Mouse (Mus musculus) liver, embryonic 12.5 days (tissue): ENCODE data around the gene Pitpna. TPM values are rescaled to one million over a fixed set of nuclear protein-coding genes. Genes with fewer than 3 reads are reported as not detected.
A peak's percentile ranks its signal among the peaks of the same experiment; 100 is the strongest.

Source experiments
- ATAC-seq: fragments of 200-750 bp; cut with Nextera tagmentation; 2 replicates; pipeline ENCODE4 v1.8.0; 2017; ENCODE audit warnings: moderate number of reproducible peaks, mild to moderate bottlenecking, moderate library complexity
- H3K27ac ChIP-seq: fragments of 300-500 bp; sonication (generic); 2 replicates; pipeline ENCODE4 v1.5.1; 2016; ENCODE audit warnings: mild to moderate bottlenecking
- H3K27me3 ChIP-seq: fragments of 300-500 bp; sonication (generic); replicated peaks from 2 replicates; pipeline ENCODE4 v1.6.1; 2016; ENCODE audit warnings: mild to moderate bottlenecking, moderate library complexity
- H3K36me3 ChIP-seq: fragments of 300-500 bp; sonication (generic); 2 replicates; pipeline ENCODE4 v1.6.1; 2016; ENCODE audit warnings: mild to moderate bottlenecking, moderate library complexity
- H3K4me1 ChIP-seq: fragments of 300-500 bp; sonication (generic); 2 replicates; pipeline ENCODE4 v1.6.1; 2016
- H3K4me2 ChIP-seq: fragments of 300-500 bp; sonication (generic); 2 replicates; pipeline ENCODE4 v1.6.1; 2016; ENCODE audit warnings: mild to moderate bottlenecking, moderate library complexity
- H3K4me3 ChIP-seq: fragments of 300-500 bp; sonication (generic); 2 replicates; pipeline ENCODE4 v1.5.1; 2016; ENCODE audit warnings: mild to moderate bottlenecking, moderate library complexity
- H3K9ac ChIP-seq: fragments of 300-500 bp; sonication (generic); 2 replicates; pipeline ENCODE4 v1.6.1; 2016; ENCODE audit warnings: mild to moderate bottlenecking, moderate library complexity
- H3K9me3 ChIP-seq: fragments of 300-500 bp; sonication (generic); replicated peaks from 2 replicates; pipeline ENCODE4 v1.6.1; 2016; ENCODE audit warnings: mild to moderate bottlenecking, moderate library complexity
- WGBS: fragments of 180-500 bp; shearing (Covaris S2); methylation state at CpG from one replicate; pipeline ENCODE4 v1.1.7; 2016; ENCODE audit not compliant: insufficient replicate concordance; 5-methylcytosine and 5-hydroxymethylcytosine counted together
- polyA plus RNA-seq: library from polyadenylated mRNA; unstranded; fragments of >200 nt; fragmentation: Nextera tagmentation; extraction: Ambion mirVana; gene quantifications from 2 replicates; pipeline ENCODE4 v1.2.1, GENCODE M21; 2016

Gene Pitpna
- polyA plus RNA-seq, 1 experiment from 2014 or later: 65.7 TPM

GRCm38 (mm10) chr11:75566276-75567196 is 21.4 kb upstream of the Pitpna start:
- WGBS: 63% methylated on average over 13 of the region's 13 CpGs
- Histone ChIP-seq H3K36me3 (no peaks in the 10 kb centered on the region), H3K9ac (no peak overlapping the region), H3K4me3 (no peak overlapping the region), H3K9me3 (no peaks in the 10 kb centered on the region), H3K27ac (no peak overlapping the region), H3K4me1 (peaks cover 52% of the 10 kb centered on the region), H3K4me2 (no peak overlapping the region), H3K27me3 (no peaks in the 10 kb centered on the region)
- no peak for ATAC-seq

DNA sequence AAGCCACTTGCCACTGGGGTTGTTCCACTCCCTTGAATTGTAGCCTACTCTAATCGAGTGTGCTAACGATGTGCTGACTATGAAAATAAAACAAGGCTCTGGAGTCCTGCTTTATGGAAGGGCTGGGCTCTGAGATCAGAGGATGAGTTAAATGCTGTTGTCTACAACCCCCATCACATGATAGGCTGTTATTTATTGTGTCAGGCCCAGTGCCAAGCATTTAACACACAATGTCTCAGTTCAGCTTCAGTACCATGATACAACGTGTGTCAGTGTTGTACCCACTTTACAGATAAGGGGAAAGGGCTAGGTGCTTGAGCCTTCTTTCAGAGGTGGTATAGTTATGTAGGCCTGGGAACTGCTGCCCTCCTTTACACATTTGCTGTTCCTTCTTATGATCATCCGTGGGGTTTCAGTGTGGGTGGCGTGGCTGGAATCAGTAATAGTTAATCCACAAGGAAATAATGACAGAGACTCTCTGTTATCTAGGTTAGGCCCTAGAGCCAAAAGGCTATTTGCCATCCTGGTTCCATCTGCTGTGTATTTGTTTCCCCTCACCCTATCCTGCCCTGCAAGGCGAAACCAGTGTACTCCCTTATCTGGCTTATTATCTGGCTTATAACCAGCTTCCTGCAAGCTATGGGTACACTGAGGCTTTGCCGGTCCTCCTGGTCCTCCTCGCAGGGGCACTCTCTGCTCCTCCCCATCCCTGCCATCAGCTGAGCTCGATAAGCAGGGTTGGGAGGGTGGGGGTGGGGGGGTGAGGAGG is 20.4 kb upstream of the Pitpna start:
- Histone ChIP-seq H3K27me3 (no peaks in the 10 kb centered on the region), H3K27ac (no peak overlapping the region), H3K4me3 (no peak overlapping the region), H3K9ac (no peak overlapping the region), H3K4me2 (no peak overlapping the region), H3K36me3 (no peaks in the 10 kb centered on the region), H3K9me3 (no peaks in the 10 kb centered on the region), H3K4me1 (peaks cover 60% of the 10 kb centered on the region)
- no peak for ATAC-seq
- 27% methylated on average over 9 of the region's 9 CpGs for WGBS

GRCm38 (mm10) chr11:75568115-75568511 is 19.8 kb upstream of the Pitpna start:
- Histone ChIP-seq H3K27ac (no peak overlapping the region), H3K9me3 (no peaks in the 10 kb centered on the region), H3K4me2 (no peak overlapping the region), H3K4me3 (no peak overlapping the region), H3K9ac (no peak overlapping the region), H3K36me3 (no peaks in the 10 kb centered on the region), H3K4me1 (peaks cover 66% of the 10 kb centered on the region), H3K27me3 (no peaks in the 10 kb centered on the region)
- no peak for ATAC-seq
- WGBS: 72% methylated on average over 6 of the region's 6 CpGs

GRCm38 (mm10) chr11:75568962-75569361 is 18.9 kb upstream of the Pitpna start:
- Histone ChIP-seq H3K9ac (no peak overlapping the region), H3K36me3 (no peaks in the 10 kb centered on the region), H3K27me3 (no peaks in the 10 kb centered on the region), H3K4me3 (no peak overlapping the region), H3K4me1 (peaks cover 62% of the 10 kb centered on the region), H3K4me2 (no peak overlapping the region), H3K9me3 (no peaks in the 10 kb centered on the region), H3K27ac (no peak overlapping the region)
- 82% methylated on average over 12 of the region's 12 CpGs for WGBS
- ATAC-seq: no peak

DNA sequence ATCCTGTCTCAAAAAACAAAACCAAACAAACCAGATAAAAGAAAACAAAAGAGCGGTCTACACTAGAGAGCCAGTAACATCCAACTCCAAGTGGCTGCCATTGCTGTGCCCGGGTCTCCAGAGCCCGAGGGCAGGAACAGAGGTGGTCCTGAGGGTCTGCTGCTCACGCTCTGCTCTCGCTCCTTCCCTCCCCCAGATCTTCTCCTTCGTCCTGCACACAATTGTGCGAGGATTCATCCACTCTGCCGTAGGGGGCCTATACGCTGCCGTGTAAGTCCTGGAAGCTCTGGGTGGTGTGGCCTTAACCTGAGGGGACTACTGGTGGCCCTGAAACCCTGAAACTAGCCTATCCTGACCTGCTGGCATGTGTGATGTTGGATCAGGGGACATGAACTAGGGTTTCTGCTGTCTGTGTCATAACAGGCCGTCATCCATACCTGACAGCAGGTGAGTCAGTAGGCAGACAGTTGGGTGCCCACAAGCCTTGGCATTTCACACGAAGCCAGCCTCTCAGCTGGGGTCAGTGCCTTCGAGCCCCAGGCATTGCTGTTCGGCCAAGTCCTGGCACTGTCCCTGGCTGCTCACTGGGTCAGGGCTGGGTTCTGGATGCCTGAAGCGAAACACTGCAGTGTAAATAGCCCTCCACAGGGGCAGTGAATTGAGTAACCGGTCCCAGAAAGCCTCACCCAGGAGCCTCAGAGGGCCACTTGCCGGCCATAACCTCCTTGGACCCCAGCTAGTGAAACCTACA is 17.3 kb upstream of the Pitpna start:
- H3K4me2 ChIP-seq: no peak overlapping the region
- no peak overlapping the region for H3K9ac ChIP-seq
- peaks cover 49% of the 10 kb centered on the region for H3K4me1 ChIP-seq
- H3K36me3 ChIP-seq: no peaks in the 10 kb centered on the region
- no peaks in the 10 kb centered on the region for H3K9me3 ChIP-seq
- WGBS: 76% methylated on average over 17 of the region's 17 CpGs
- no peak for ATAC-seq
- no peak overlapping the region for H3K27ac ChIP-seq
- no peak overlapping the region for H3K4me3 ChIP-seq
- 0 out of 2 replicates have a peak, but pooled peaks cover 5% of the 10 kb centered on the region for H3K27me3 ChIP-seq

DNA sequence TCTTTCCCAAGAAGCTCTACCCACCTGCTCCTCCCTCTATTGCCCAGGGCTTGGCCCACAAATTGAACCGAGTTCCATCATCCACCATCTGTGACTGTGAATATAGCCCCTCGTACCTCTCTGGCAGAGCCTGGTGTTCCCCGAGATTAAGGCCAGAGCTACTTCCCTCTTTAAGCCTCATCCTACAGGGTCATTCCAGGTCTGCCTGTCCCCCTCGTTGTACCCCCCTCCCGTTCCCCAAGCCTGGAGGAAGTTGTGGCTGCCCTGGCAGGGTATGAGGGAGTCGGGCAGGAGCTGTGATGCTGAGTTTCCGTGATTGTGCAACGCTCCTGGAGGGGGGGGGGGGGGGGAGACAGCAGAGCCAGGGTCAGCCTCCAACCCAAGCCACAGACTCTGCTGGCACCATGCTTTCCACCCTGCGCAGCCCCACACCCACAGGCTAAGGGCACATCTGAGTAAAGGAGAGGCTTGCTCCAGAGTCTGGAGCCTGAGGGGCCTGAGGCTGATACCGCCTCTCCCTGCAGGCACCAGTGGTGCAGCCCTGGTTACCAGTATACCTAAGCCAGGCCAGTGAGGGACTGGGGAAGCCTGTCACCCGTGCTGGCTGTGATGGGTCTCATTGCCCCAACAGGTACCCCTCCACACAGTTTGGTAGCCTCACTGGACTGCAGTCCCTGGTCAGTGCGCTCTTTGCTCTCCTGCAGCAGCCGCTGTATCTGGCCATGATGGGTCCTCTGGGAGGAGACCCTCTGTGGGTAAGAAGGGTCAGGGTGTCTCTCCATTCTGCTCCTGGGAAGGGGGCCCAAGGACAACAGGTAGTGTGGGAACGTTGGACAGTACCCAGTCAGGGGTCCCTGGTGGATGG is 16.5 kb upstream of the Pitpna start:
- 0 out of 2 replicates have a peak, but pooled peaks cover 8% of the 10 kb centered on the region for H3K27me3 ChIP-seq
- no peak overlapping the region for H3K27ac ChIP-seq
- H3K4me3 ChIP-seq: no peak overlapping the region
- no peak overlapping the region for H3K9ac ChIP-seq
- 0 out of 2 replicates have a peak, but pooled peaks have one; percentile 2 for ATAC-seq
- H3K4me1 ChIP-seq: peaks cover 41% of the 10 kb centered on the region
- WGBS: 39% methylated on average over 12 of the region's 14 CpGs
- H3K9me3 ChIP-seq: no peaks in the 10 kb centered on the region
- H3K36me3 ChIP-seq: no peaks in the 10 kb centered on the region
- H3K4me2 ChIP-seq: no peak overlapping the region

DNA sequence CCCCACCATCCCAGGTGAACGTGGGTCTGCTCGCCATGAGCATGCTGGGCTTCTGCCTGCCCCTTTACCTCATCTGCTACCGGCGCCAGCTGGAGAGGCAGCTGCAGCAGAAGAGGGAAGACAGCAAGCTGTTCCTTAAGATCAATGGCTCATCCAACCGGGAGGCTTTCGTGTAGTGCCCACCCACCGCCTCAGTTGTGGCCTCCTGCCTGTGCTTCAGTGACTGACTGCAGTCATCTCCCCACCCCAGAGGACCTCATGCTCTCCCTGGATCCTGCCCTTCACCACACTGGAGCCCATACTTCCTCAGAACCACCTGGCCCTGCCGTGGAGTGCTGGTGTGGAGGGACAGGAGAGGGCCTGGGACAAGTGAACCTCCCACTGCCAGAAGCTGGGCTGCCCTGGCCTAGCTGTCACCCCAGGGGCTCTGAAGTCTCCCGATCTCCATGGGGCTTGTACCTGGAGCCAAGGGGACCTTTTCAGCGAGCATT is 15.6 kb upstream of the Pitpna start:
- no peak for ATAC-seq

DNA sequence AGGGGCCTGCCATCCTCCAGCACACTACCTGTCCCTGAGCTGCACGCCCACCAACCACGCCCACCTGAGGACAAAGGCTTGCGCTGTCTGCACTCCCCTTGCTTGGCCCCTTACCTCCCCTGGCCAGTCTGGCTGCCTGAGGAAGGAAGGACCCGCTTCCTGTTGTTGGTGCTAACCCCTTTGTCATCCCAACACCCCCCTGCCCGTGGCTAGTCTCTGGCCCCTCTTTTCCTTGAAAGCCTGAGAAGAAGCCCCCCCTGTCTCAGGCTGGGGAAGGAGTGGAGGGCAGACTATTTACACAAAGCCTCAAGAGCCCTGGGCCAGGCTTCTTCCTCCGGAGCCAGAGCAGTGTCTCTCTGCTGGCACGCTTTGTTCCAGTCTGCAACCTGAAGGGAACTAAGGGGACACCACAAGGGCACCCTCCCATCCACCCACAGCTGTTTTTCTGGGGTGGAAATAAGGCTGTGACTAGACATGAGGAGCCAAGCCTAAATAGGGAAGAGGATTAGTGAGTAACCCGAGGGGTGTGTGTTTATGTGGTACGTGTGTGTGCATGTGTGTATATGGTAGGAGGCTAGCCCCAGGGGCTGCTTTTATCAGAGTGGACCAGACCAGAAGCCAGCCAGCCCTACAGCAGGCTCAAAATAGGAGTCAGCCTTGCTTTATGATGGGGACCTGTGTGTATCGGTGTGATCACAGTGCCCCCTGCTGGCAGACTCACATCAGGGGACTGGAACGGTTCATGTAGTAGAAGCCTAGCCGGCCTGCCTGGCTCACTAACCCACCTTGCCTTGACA is 14.8 kb upstream of the Pitpna start:
- H3K9me3 ChIP-seq: no peaks in the 10 kb centered on the region
- H3K27ac ChIP-seq: peak overlapping the region; percentile 32; the same call in 1 of the 2 replicates
- H3K36me3 ChIP-seq: no peaks in the 10 kb centered on the region
- WGBS: 7% methylated on average over 12 of the region's 12 CpGs
- 0 out of 2 replicates have a peak, but pooled peaks cover 8% of the 10 kb centered on the region for H3K27me3 ChIP-seq
- H3K4me1 ChIP-seq: peaks cover 27% of the 10 kb centered on the region
- H3K4me3 ChIP-seq: no peak overlapping the region
- ATAC-seq: peak; percentile 87
- no peak overlapping the region for H3K9ac ChIP-seq
- H3K4me2 ChIP-seq: peak overlapping the region; percentile 48

More for the DNA sequence above, 15.6 kb upstream of the Pitpna start:
- 18% methylated on average over 10 of the region's 10 CpGs for WGBS
- Histone ChIP-seq H3K4me1 (peaks cover 34% of the 10 kb centered on the region), H3K4me3 (no peak overlapping the region), H3K27ac (no peak overlapping the region), H3K9ac (no peak overlapping the region), H3K9me3 (no peaks in the 10 kb centered on the region), H3K4me2 (peak overlapping the region; percentile 48), H3K27me3 (0 out of 2 replicates have a peak, but pooled peaks cover 8% of the 10 kb centered on the region), H3K36me3 (no peaks in the 10 kb centered on the region)

GRCm38 (mm10) chr11:75574378-75575123 is 13.3 kb upstream of the Pitpna start:
- WGBS: 75% methylated on average over 5 of the region's 5 CpGs
- no peak overlapping the region for H3K27ac ChIP-seq
- H3K4me3 ChIP-seq: no peak overlapping the region
- H3K4me1 ChIP-seq: peaks cover 25% of the 10 kb centered on the region
- H3K9me3 ChIP-seq: no peaks in the 10 kb centered on the region
- H3K4me2 ChIP-seq: no peak overlapping the region
- 0 out of 2 replicates have a peak, but pooled peaks cover 8% of the 10 kb centered on the region for H3K27me3 ChIP-seq
- H3K36me3 ChIP-seq: no peaks in the 10 kb centered on the region
- no peak for ATAC-seq
- no peak overlapping the region for H3K9ac ChIP-seq
